Mouse (Mus musculus) forebrain, embryonic 11.5 days (tissue): ENCODE measurements at regions not wholly inside any gene's neighbourhood (a gene's known extent, or its start where the extent isn't known, plus 50 kb on each side); places are given as distances from the start of the nearest gene placed in this dataset.
"Not testable (repeated sequence)": the region's sequence is repeated elsewhere in the genome, so short reads cannot be mapped to it uniquely, and the experiment has no call there.

ENCODE experiments used
- ATAC-seq: fragments of 200-750 bp; cut with Nextera tagmentation; replicated peaks from 2 replicates; pipeline ENCODE4 v1.8.0; 2017; ENCODE audit warnings: moderate TSS enrichment; ENCODE audit not compliant: low FRiP score
- DNase-seq: peaks from one replicate; pipeline ENCODE4 v3.0.0-alpha.2; 2017; ENCODE audit warnings: low spot score
- H3K27ac ChIP-seq: fragments of 300-500 bp; sonication (generic); 2 replicates; pipeline ENCODE4 v1.5.1; 2014; ENCODE audit warnings: low read depth, low read length
- H3K27me3 ChIP-seq: fragments of 300-500 bp; sonication (generic); 2 replicates; pipeline ENCODE4 v1.6.1; 2014; ENCODE audit warnings: mild to moderate bottlenecking, low read length, mixed read lengths; ENCODE audit not compliant: control insufficient read depth, insufficient read depth
- H3K36me3 ChIP-seq: fragments of 300-500 bp; sonication (generic); 2 replicates; pipeline ENCODE4 v1.6.1; 2014; ENCODE audit warnings: mild to moderate bottlenecking, low read length, moderate library complexity, mixed read lengths; ENCODE audit not compliant: control insufficient read depth, insufficient read depth
- H3K4me1 ChIP-seq: fragments of 300-500 bp; sonication (generic); replicated peaks from 2 replicates; pipeline ENCODE4 v1.6.1; 2014; ENCODE audit warnings: low read length, mixed read lengths; ENCODE audit not compliant: control insufficient read depth, insufficient read depth
- H3K4me2 ChIP-seq: fragments of 300-500 bp; sonication (generic); 2 replicates; pipeline ENCODE4 v1.6.1; 2014; ENCODE audit warnings: low read depth, mild to moderate bottlenecking, low read length, moderate library complexity, mixed read lengths; ENCODE audit not compliant: severe bottlenecking
- H3K4me3 ChIP-seq: fragments of 300-500 bp; sonication (generic); 2 replicates; pipeline ENCODE4 v1.5.1; 2014; ENCODE audit warnings: low read depth, low read length
- H3K9ac ChIP-seq: fragments of 300-500 bp; sonication (generic); 2 replicates; pipeline ENCODE4 v1.6.1; 2014; ENCODE audit warnings: low read length
- H3K9me3 ChIP-seq: fragments of 300-500 bp; sonication (generic); 2 replicates; pipeline ENCODE4 v1.6.1; 2016; ENCODE audit warnings: low read length, mixed read lengths; ENCODE audit not compliant: control insufficient read depth
- WGBS: fragments of 180-500 bp; shearing (Covaris S2); extraction: QIAGEN DNeasy Blood & Tissue Kit; methylation state at CpG from one replicate; pipeline ENCODE4 v1.1.7; 2014; 5-methylcytosine and 5-hydroxymethylcytosine counted together

- 0% methylated on average over 13 of the region's 13 CpGs for WGBS
- H3K4me2 ChIP-seq, H3K4me1 ChIP-seq, H3K36me3 ChIP-seq, H3K27me3 ChIP-seq, H3K9me3 ChIP-seq, H3K27ac ChIP-seq: not testable (repeated sequence)
- DNase-seq (peak; percentile 75), ATAC-seq (peak; percentile 99)
- Histone ChIP-seq H3K9ac (peak overlapping the region; percentile 41; the same call in 1 of the 2 replicates), H3K4me3 (peak overlapping the region; percentile 38)
Observed at GRCm38 (mm10) chr17:17293932-17294534, 80.1 kb upstream of the Riok2 start.

- not testable (repeated sequence) for H3K4me1 ChIP-seq, DNase-seq, H3K9me3 ChIP-seq, H3K27ac ChIP-seq, H3K9ac ChIP-seq, H3K27me3 ChIP-seq, H3K36me3 ChIP-seq
- ATAC-seq: peak; percentile 13; the same call in 1 of the 2 replicates
- Histone ChIP-seq H3K4me3 (peak overlapping the region; percentile 38), H3K4me2 (peak overlapping the region; percentile 29; the same call in 1 of the 2 replicates)
- WGBS: 0% methylated on average over 1 of the region's 1 CpGs
Observed at GRCm38 (mm10) chr17:17295037-17295436, 79.1 kb upstream of the Riok2 start.

- not testable (repeated sequence) for H3K27me3 ChIP-seq, DNase-seq, ATAC-seq, H3K27ac ChIP-seq, H3K9me3 ChIP-seq, H3K9ac ChIP-seq, H3K4me2 ChIP-seq, H3K4me3 ChIP-seq, H3K36me3 ChIP-seq, H3K4me1 ChIP-seq
- WGBS: 91% methylated on average over 10 of the region's 10 CpGs
Observed at GRCm38 (mm10) chr17:17303496-17303895, 70.6 kb upstream of the Riok2 start.
